Mouse (Mus musculus) bone marrow macrophage, adult 2 months (primary cell): Measurements from ENCODE around the gene Arhgap29.

Experiments used
- CTCF ChIP-seq: IDR thresholded peaks from 2 replicates; pipeline ENCODE4 v1.5.1; 2012; ENCODE audit warnings: low read depth, mild to moderate bottlenecking, low read length, moderate library complexity
- POLR2A ChIP-seq: IDR thresholded peaks from 2 replicates; pipeline ENCODE4 v1.6.1; 2012; ENCODE audit warnings: mild to moderate bottlenecking, low read depth, low read length, borderline replicate concordance

- no peak for TF ChIP-seq CTCF
- TF ChIP-seq POLR2A, result no peak
Observed at GRCm38 (mm10) chr3:121909155-121909554, 43.2 kb upstream of the Arhgap29 start.
